Mouse (Mus musculus) embryonic facial prominence, embryonic 11.5 days (tissue): ENCODE measurements around the gene Tiam1. TPM values are rescaled to one million over a fixed set of nuclear protein-coding genes. Genes with fewer than 3 reads are reported as not detected.

Experiments used
- ATAC-seq: fragments of 200-750 bp; cut with Nextera tagmentation; replicated peaks from 2 replicates; pipeline ENCODE4 v1.8.0; 2017; ENCODE audit warnings: low read depth; ENCODE audit not compliant: insufficient number of reproducible peaks, low FRiP score, low TSS enrichment
- DNase-seq: peaks from one replicate; pipeline ENCODE4 v3.0.0-alpha.2; 2015; ENCODE audit warnings: low spot score
- H3K27ac ChIP-seq: fragments of 300-500 bp; sonication (generic); replicated peaks from 2 replicates; pipeline ENCODE4 v1.5.1; 2014; ENCODE audit warnings: mild to moderate bottlenecking, low read depth, low read length, control low read depth
- H3K27me3 ChIP-seq: fragments of 300-500 bp; sonication (generic); 2 replicates; pipeline ENCODE4 v1.6.1; 2014; ENCODE audit warnings: mild to moderate bottlenecking, low read length, moderate library complexity, mixed read lengths; ENCODE audit not compliant: control insufficient read depth, insufficient read depth
- H3K36me3 ChIP-seq: fragments of 300-500 bp; sonication (generic); replicated peaks from 2 replicates; pipeline ENCODE4 v1.6.1; 2014; ENCODE audit warnings: low read depth, mild to moderate bottlenecking, low read length, moderate library complexity, mixed read lengths; ENCODE audit not compliant: control insufficient read depth, insufficient read depth
- H3K4me1 ChIP-seq: fragments of 300-500 bp; sonication (generic); 2 replicates; pipeline ENCODE4 v1.6.1; 2014; ENCODE audit warnings: low read length, mixed read lengths; ENCODE audit not compliant: control insufficient read depth, insufficient read depth
- H3K4me2 ChIP-seq: fragments of 300-500 bp; sonication (generic); 2 replicates; pipeline ENCODE4 v1.6.1; 2014; ENCODE audit warnings: low read depth, mild to moderate bottlenecking, control low read depth, low read length, moderate library complexity
- H3K4me3 ChIP-seq: fragments of 300-500 bp; sonication (generic); 2 replicates; pipeline ENCODE4 v1.5.1; 2014; ENCODE audit warnings: low read depth, low read length, control low read depth
- H3K9ac ChIP-seq: fragments of 300-500 bp; sonication (generic); replicated peaks from 2 replicates; pipeline ENCODE4 v1.6.1; 2014; ENCODE audit warnings: mild to moderate bottlenecking, control low read depth, low read length
- H3K9me3 ChIP-seq: fragments of 300-500 bp; sonication (generic); replicated peaks from 2 replicates; pipeline ENCODE4 v1.6.1; 2016; ENCODE audit warnings: mild to moderate bottlenecking, low read length, inconsistent platforms, mixed read lengths; ENCODE audit not compliant: control insufficient read depth
- WGBS: fragments of 180-500 bp; shearing (Covaris S2); extraction: QIAGEN DNeasy Blood & Tissue Kit; methylation state at CpG from one replicate; pipeline ENCODE4 v1.1.7; 2014; 5-methylcytosine and 5-hydroxymethylcytosine counted together
- polyA plus RNA-seq: library from polyadenylated mRNA; unstranded; fragments of >200 nt; fragmentation: Nextera tagmentation; extraction: Ambion mirVana; gene quantifications from 2 replicates; pipeline ENCODE4 v1.2.1, GENCODE M21; 2014

Tiam1 gene
- polyA plus RNA-seq, 1 experiment from 2014 or later: 33.8 TPM

DNA sequence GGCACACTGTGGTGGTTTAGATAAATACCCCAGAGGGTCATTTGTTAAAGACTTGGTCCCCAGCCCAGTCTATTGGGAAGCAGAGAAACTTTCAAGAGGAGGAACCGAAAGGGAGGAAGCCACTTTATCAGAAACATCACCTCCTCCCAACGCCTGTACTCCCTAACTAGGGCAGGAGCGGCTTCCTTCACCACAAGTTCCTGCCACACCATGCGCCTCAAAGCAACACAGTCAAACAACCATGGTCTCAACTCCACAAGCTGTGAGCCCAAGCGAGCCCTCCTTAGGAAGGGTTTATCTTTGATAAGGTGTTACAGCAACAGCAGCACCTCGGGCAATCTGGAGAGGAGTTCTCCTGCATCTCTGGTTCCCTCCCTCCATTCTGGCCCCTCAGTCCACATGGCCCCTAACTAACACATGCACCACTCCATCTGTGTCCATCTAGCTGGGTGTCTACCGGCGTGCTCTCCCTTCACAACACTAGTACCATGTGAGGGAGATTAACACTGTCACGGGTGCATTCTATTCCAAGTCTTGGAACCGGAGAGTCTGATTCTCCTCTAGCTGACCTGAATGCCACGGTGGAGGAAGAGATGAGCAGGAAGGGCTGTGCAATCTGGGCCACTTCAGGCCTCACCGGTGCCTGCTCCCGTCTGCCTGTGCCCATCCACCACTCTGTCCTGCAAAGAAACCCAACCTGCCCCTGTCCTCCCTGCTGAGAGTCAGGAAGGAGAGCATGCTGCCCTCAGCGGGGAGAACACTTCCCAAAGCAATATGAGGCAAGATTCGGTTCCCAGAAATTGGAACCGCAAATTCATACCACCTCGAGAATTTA, 149.4 kb downstream of the Tiam1 start:
- Histone ChIP-seq H3K36me3 (no peaks in the 10 kb centered on the region), H3K4me2 (no peak overlapping the region), H3K4me1 (no peaks in the 10 kb centered on the region; the same call in 1 of the 2 replicates), H3K9ac (no peak overlapping the region), H3K27ac (no peak overlapping the region), H3K27me3 (no peaks in the 10 kb centered on the region), H3K4me3 (no peak overlapping the region), H3K9me3 (no peaks in the 10 kb centered on the region; the same call in 1 of the 2 replicates)
- no peak for DNase-seq
- peak; percentile 37; the same call in 1 of the 2 replicates for ATAC-seq
- 84% methylated on average over 17 of the region's 17 CpGs for WGBS

DNA sequence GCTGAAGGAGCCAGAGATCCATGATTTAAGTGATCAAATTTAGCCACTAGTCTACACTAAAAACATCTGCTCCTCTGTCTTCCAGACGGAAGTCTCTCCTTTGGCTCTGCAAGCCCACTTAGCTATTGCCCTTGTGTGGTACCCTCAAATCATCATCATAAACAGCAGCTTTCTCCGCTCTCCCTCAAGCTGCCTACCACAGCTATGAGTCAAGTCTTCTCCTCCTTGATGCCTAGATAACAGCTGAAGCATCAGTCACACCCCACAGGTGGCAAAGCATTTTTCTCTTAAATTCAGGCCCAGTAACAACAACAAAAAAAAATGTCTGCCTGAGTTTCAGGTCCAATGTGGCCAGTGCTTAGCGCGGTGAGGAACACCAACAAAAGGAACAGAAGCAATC, 150.1 kb downstream of the Tiam1 start:
- H3K9ac ChIP-seq: no peak overlapping the region
- no peak for ATAC-seq
- 90% methylated on average over 4 of the region's 4 CpGs for WGBS

DNA sequence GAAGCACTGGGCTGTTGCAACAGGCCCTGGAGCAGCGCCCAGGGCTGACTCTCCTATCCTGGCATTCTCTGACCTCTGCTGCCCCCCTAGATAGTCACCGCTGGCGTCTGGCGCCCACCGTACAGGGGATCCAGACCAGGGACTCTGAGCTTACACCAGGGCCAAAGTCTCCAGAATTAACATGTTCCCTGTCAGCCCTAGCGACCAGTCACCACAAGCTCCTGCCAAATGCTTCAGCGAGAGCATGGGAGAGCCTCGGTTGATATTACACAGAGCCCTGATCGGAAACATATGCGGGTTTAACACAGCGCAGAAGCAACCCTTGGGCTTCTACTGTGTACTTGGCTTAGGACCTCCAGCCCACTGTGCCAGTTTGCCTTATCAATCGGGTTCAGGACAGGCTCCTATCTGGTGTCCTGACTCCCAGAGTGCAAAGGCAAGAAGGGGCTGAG, 151.8 kb downstream of the Tiam1 start:
- Histone ChIP-seq H3K36me3 (no peaks in the 10 kb centered on the region), H3K27ac (peak overlapping the region; percentile 44; the same call in 1 of the 2 replicates), H3K4me3 (no peak overlapping the region), H3K4me2 (no peak overlapping the region), H3K9me3 (no peaks in the 10 kb centered on the region; the same call in 1 of the 2 replicates), H3K4me1 (no peaks in the 10 kb centered on the region; the same call in 1 of the 2 replicates), H3K9ac (no peak overlapping the region), H3K27me3 (no peaks in the 10 kb centered on the region)
- ATAC-seq: peak; percentile 59; the same call in 1 of the 2 replicates
- 52% methylated on average over 12 of the region's 12 CpGs for WGBS
- peak; percentile 85 for DNase-seq

More for the DNA sequence above, 150.1 kb downstream of the Tiam1 start:
- Histone ChIP-seq H3K4me1 (no peaks in the 10 kb centered on the region; the same call in 1 of the 2 replicates), H3K4me2 (no peak overlapping the region), H3K27ac (no peak overlapping the region), H3K9me3 (no peaks in the 10 kb centered on the region; the same call in 1 of the 2 replicates), H3K4me3 (no peak overlapping the region), H3K27me3 (no peaks in the 10 kb centered on the region), H3K36me3 (no peaks in the 10 kb centered on the region)
- DNase-seq: no peak

DNA sequence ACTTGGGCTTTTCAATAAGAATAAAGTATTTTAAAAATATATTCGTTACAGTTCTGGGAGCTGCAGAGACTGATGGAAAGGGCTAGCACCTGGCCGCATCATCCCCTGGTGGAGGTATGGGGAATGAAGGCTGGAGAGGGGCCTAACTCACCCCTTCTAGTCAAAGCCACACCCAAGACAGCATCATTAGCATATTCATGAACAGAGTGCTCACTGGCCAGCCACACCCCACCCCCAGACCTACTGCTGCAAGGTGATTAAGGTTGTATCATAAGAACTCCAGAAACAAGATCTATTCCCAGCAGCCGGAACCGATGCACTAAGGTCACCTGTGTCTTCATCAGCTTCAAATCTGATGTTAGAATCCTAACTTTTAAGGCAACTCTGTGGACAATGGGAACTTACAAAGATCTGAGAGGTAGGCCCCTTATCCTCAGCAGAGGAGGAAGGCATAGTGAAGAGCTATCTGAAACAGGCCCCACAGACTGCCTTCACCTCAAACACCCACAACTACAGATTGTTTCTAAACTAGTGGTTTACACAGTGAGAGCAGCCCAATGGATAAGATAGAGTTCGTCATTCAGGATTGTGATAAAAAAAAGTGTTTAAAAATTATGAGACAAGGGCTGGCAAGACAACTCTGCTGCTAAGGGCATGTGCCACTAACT, 153.1 kb downstream of the Tiam1 start:
- WGBS: 84% methylated on average over 5 of the region's 5 CpGs
- Histone ChIP-seq H3K9ac (no peak overlapping the region), H3K9me3 (no peaks in the 10 kb centered on the region), H3K27me3 (no peaks in the 10 kb centered on the region), H3K4me3 (no peak overlapping the region), H3K36me3 (no peaks in the 10 kb centered on the region), H3K4me1 (no peaks in the 10 kb centered on the region; the same call in 1 of the 2 replicates), H3K27ac (no peak overlapping the region), H3K4me2 (no peak overlapping the region)
- no peak for ATAC-seq
- no peak for DNase-seq

DNA sequence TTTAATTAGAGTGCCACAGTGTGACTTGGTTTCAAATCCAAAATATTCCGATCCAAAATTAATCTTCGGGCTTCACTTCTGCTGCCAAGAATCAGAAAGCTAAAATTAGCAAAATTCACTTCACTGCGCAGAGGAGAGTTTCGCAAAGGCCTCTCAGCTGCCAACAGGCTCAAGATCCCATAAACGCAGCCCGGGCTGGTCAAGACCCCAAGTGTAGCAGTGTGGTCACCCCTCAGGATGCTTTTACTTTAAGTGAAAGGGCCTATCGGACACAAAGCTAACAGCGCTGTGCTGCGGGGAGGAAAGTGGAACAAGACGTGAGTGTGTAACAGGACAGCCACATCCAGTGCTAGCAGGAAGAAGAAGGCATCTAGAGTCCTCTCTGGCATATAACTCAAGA, 153.8 kb downstream of the Tiam1 start:
- DNase-seq (no peak), ATAC-seq (no peak)
- no peaks in the 10 kb centered on the region; the same call in 1 of the 2 replicates for H3K4me1 ChIP-seq
- no peaks in the 10 kb centered on the region for H3K27me3 ChIP-seq
- H3K9me3 ChIP-seq: no peaks in the 10 kb centered on the region
- H3K9ac ChIP-seq: no peak overlapping the region
- H3K4me3 ChIP-seq: no peak overlapping the region
- no peak overlapping the region for H3K4me2 ChIP-seq
- H3K36me3 ChIP-seq: no peaks in the 10 kb centered on the region
- no peak overlapping the region for H3K27ac ChIP-seq
- WGBS: 90% methylated on average over 10 of the region's 10 CpGs

DNA sequence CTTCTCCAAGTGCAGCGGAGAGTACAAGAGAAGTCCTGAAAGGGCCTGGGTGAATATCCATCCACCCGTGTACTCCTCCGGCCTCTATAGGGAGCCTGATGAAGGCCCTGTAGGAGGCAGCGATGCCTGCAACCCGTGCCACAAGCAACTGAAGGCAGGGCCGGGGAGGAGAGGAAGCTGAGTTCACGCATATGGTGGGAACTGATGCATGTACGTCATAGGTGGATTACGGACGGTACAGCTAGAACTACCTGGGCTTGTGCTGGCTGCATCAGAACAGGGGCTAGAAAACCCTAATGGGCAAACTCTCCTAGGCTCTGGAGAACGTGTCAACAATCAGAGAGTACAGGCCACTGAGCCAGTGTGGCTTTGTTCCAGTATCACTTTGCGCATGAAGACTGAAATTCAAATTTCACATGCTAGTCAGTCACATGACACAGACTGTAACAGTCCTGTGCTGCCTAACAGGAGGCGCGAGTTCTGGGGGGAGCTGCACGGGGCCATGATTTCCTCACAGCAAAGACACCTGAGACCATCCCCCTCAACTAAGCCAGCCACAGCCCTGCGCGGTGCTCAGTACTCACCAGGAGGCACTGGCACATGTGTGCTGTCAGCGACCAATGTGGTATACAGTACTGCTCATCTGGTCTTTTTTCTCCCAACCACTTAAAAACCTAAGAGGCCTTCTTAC, 156.8 kb downstream of the Tiam1 start:
- DNase-seq: no peak
- Histone ChIP-seq H3K27ac (no peak overlapping the region), H3K4me1 (no peaks in the 10 kb centered on the region), H3K4me2 (no peak overlapping the region), H3K9me3 (no peaks in the 10 kb centered on the region), H3K36me3 (no peaks in the 10 kb centered on the region), H3K4me3 (no peak overlapping the region), H3K9ac (no peak overlapping the region), H3K27me3 (no peaks in the 10 kb centered on the region)
- no peak; the same call in 1 of the 2 replicates for ATAC-seq
- WGBS: 84% methylated on average over 18 of the region's 18 CpGs

DNA sequence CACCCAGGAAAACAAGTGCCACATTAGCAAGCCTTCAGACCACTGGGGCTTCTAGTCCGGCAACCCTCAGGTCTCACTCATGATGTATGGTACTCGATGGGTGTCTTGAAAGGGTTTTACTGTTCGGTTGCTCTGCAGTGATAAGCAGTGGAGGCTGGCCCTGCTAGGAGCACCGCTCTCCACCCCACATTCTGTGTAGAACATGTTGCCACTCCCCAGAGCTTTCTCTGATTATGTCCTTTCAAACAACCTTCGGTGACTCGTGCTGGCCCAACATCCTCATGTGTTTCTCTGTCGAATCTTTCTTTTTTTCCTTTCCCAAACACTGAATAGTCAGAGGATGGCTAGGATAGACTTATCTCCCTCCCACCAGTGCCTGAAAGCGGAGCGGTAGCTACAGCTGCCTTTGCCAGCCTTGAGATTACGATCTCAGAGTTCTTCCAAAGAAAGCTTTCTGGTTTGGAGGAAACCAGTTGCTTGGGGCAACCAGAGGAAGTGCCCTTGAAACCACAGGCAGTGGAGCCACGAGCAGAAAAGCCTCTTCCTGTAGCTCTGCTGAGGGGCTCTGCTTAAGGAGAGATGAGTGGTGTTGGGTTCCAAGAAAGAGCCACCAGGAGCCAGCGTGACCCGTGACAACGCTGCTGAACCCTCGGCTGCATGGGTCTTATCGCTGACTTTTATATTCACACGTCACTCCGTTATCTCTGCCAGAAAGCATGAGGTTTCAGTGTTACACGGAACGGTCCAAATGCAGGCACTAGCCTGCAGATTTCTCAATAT, 157.7 kb downstream of the Tiam1 start:
- H3K9me3 ChIP-seq: no peaks in the 10 kb centered on the region
- H3K27me3 ChIP-seq: no peaks in the 10 kb centered on the region
- H3K27ac ChIP-seq: no peak overlapping the region
- no peak for ATAC-seq
- no peaks in the 10 kb centered on the region for H3K36me3 ChIP-seq
- H3K9ac ChIP-seq: no peak overlapping the region
- DNase-seq: peak; percentile 20
- H3K4me1 ChIP-seq: no peaks in the 10 kb centered on the region
- no peak overlapping the region for H3K4me2 ChIP-seq
- H3K4me3 ChIP-seq: no peak overlapping the region
- WGBS: 79% methylated on average over 20 of the region's 20 CpGs
